Mouse (Mus musculus): ENCODE measurements around the gene Armh3.

GRCm38 (mm10) chr19:45789888-45790874 is 208.1 kb downstream of the Armh3 start:
- no peak for TF ChIP-seq CTCF (IDR thresholded peaks at IDR 0.05; ENCODE audit: borderline replicate concordance, extremely low read depth, insufficient read depth, insufficient read length)
- no peak for TF ChIP-seq POLR2A (IDR thresholded peaks at IDR 0.05; ENCODE audit: borderline replicate concordance, extremely low read depth, insufficient read depth, insufficient read length, poor library complexity, severe bottlenecking)

Data from brain, embryonic 14.5 days (tissue).